Mouse (Mus musculus) CH12.LX (cell line): ENCODE measurements around the gene H2-M5.

Experiments used
- CTCF ChIP-seq, 2 experiments: IDR thresholded peaks in 1 of 2; conservative IDR thresholded peaks in 1 of 2; 2 replicates each; pipeline ENCODE4 v1.5.1; 2011 to 2012; ENCODE audit warnings: low read depth in 2 of 2, low read length in 2 of 2, improper control_type of control experiment in 1 of 2, inconsistent platforms in 1 of 2, mild to moderate bottlenecking in 1 of 2, moderate library complexity in 1 of 2
- EP300 ChIP-seq: IDR thresholded peaks from 2 replicates; pipeline ENCODE4 v1.6.1; 2011; ENCODE audit warnings: low read length, improper control_type of control experiment
- NRF1 ChIP-seq: IDR thresholded peaks from 2 replicates; pipeline ENCODE4 v1.6.1; 2014; ENCODE audit warnings: low read depth, mild to moderate bottlenecking, inconsistent platforms, low read length, improper control_type of control experiment, moderate library complexity
- POLR2A ChIP-seq: IDR thresholded peaks from 2 replicates; pipeline ENCODE4 v1.6.1; 2011; ENCODE audit warnings: low read depth, mild to moderate bottlenecking, improper control_type of control experiment, low read length
- UBTF ChIP-seq: IDR thresholded peaks from 2 replicates; pipeline ENCODE4 v1.6.1; 2012; ENCODE audit warnings: low read depth, mild to moderate bottlenecking, inconsistent platforms, low read length, improper control_type of control experiment, moderate library complexity
- USF2 ChIP-seq: conservative IDR thresholded peaks from 2 replicates; pipeline ENCODE4 v1.6.1; 2011; ENCODE audit warnings: low read depth, low read length, improper control_type of control experiment

GRCm38 (mm10) chr17:36981221-36981813 is 8.0 kb downstream of the H2-M5 start, which contains the start of gene 2410137M14Rik:
- TF ChIP-seq CTCF (conservative IDR thresholded peaks at IDR 0.05 in 1 of 2, IDR thresholded peaks at IDR 0.05 in 1 of 2; ENCODE audit: low read depth in 2 of 2, low read length in 2 of 2) (no peak), POLR2A (no peak), NRF1 (no peak), UBTF (no peak), USF2 (no peak), EP300 (no peak)
